ENCODE assay signal across 30 mouse cellular contexts in the genomic region with DNA sequence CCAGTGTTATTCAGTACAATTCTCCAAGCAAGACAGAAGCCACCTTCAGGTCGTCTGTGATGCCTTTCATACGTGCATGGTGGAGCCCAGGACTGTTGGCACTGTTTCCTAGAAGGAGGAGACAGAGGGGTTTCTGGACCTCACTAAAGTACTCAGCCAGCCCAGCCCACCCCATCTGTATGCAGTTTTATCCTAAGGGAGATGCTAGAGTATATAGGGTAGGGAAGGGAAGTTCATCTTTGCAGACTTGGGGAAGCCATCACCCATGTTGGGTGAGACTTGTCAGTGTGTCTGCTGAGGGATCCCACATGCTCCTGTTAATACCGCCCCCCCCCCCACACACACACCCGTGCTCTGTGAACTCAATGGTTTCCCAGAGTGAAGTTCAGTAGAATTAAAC. TPM values are rescaled to one million over a fixed set of nuclear protein-coding genes. Genes with fewer than 3 reads are reported as not detected.
DNase-seq lines count a peak whose midpoint lies in the region; ATAC-seq and TF ChIP-seq lines count a peak whose summit lies in the region.
"Had no signal": no experiment of that assay in that cellular context is flagged by ENCODE, and none has a peak within 500 bp of the region (broad histone marks: within the 10 kb centered on the region; RNA-seq: fewer than 3 reads in every experiment).

No protein-coding gene starts in this region.

- no peak overlapping the region for H3K4me2 ChIP-seq in intestine, embryonic 14.5 days (ENCODE audit: low read length)
- H3K4me2 ChIP-seq in intestine, postnatal 0 days (replicated peaks; ENCODE audit: low read depth), result no peak overlapping the region
- H3K4me2 ChIP-seq in lung, embryonic 16.5 days (ENCODE audit: low read depth, low read length), result no peak overlapping the region
- H3K4me2 ChIP-seq in intestine, embryonic 16.5 days (ENCODE audit: low read depth, low read length), result no peak overlapping the region
- no peak overlapping the region for H3K4me2 ChIP-seq in neural tube, embryonic 15.5 days
- H3K4me2 ChIP-seq: embryonic facial prominence, embryonic 12.5 days; embryonic facial prominence, embryonic 15.5 days; heart, embryonic 12.5 days; heart, embryonic 15.5 days; hindbrain, embryonic 13.5 days had no signal

- no peak for TF ChIP-seq CTCF in intestine, postnatal 0 days (IDR thresholded peaks at IDR 0.05; ENCODE audit: low read depth)

- 36% methylated on average over 4 of the region's 4 CpGs for WGBS in intestine, embryonic 14.5 days
- WGBS in intestine, postnatal 0 days, result 47% methylated on average over 4 of the region's 4 CpGs
- 42% methylated on average over 4 of the region's 4 CpGs for WGBS in lung, embryonic 16.5 days
- WGBS in intestine, embryonic 16.5 days, result 40% methylated on average over 4 of the region's 4 CpGs
- WGBS in neural tube, embryonic 15.5 days, result 70% methylated on average over 4 of the region's 4 CpGs

- no peaks in the 10 kb centered on the region for H3K36me3 ChIP-seq in intestine, embryonic 14.5 days (ENCODE audit: control insufficient read depth, insufficient read depth, low read length)
- no peaks in the 10 kb centered on the region for H3K36me3 ChIP-seq in intestine, postnatal 0 days (ENCODE audit: control insufficient read depth, insufficient read depth)
- H3K36me3 ChIP-seq in lung, embryonic 16.5 days (ENCODE audit: control insufficient read depth, insufficient read depth, low read length), result no peaks in the 10 kb centered on the region
- no peaks in the 10 kb centered on the region for H3K36me3 ChIP-seq in intestine, embryonic 16.5 days (ENCODE audit: control insufficient read depth, insufficient read depth, low read length)
- H3K36me3 ChIP-seq in neural tube, embryonic 15.5 days, result no peaks in the 10 kb centered on the region
- H3K36me3 ChIP-seq: embryonic facial prominence, embryonic 12.5 days; embryonic facial prominence, embryonic 15.5 days; heart, embryonic 12.5 days; heart, embryonic 15.5 days; hindbrain, embryonic 10.5 days; hindbrain, embryonic 13.5 days had no signal

- peak overlapping the region; percentile 55; the same call in 1 of the 2 replicates for H3K27ac ChIP-seq in intestine, embryonic 14.5 days (ENCODE audit: low read depth)
- no peak overlapping the region for H3K27ac ChIP-seq in intestine, postnatal 0 days (ENCODE audit: low read depth, low read length)
- no peak overlapping the region for H3K27ac ChIP-seq in lung, embryonic 16.5 days (ENCODE audit: low read length)
- H3K27ac ChIP-seq in intestine, embryonic 16.5 days (ENCODE audit: low read length), result 0 out of 2 replicates have a peak overlapping the region, but pooled peaks have one; percentile 4
- no peak overlapping the region for H3K27ac ChIP-seq in neural tube, embryonic 15.5 days (replicated peaks)
- H3K27ac ChIP-seq: embryonic facial prominence, embryonic 12.5 days; embryonic facial prominence, embryonic 15.5 days; gastrocnemius, adult 2 months; heart, adult 2 months; heart, embryonic 15.5 days; hindbrain, embryonic 10.5 days; hindbrain, embryonic 13.5 days had no signal

- H3K4me3 ChIP-seq in intestine, embryonic 14.5 days (ENCODE audit: low read depth, low read length), result no peak overlapping the region
- H3K4me3 ChIP-seq in intestine, postnatal 0 days (ENCODE audit: low read depth, low read length), result no peak overlapping the region
- no peak overlapping the region for H3K4me3 ChIP-seq in lung, embryonic 16.5 days (ENCODE audit: low read length)
- H3K4me3 ChIP-seq in intestine, embryonic 16.5 days (ENCODE audit: low read length), result no peak overlapping the region
- no peak overlapping the region for H3K4me3 ChIP-seq in neural tube, embryonic 15.5 days (replicated peaks)
- H3K4me3 ChIP-seq: embryonic facial prominence, embryonic 12.5 days; embryonic facial prominence, embryonic 15.5 days; gastrocnemius, adult 2 months; heart, adult 2 months; heart, embryonic 12.5 days; heart, embryonic 15.5 days; hindbrain, embryonic 10.5 days; hindbrain, embryonic 13.5 days had no signal

- no peaks in the 10 kb centered on the region for H3K9me3 ChIP-seq in intestine, embryonic 14.5 days (ENCODE audit: control insufficient read depth, low read length)
- H3K9me3 ChIP-seq in intestine, postnatal 0 days (ENCODE audit: control insufficient read depth), result no peaks in the 10 kb centered on the region
- no peaks in the 10 kb centered on the region for H3K9me3 ChIP-seq in lung, embryonic 16.5 days (ENCODE audit: control insufficient read depth, low read length)
- no peaks in the 10 kb centered on the region for H3K9me3 ChIP-seq in intestine, embryonic 16.5 days (ENCODE audit: control insufficient read depth, low read length)
- H3K9me3 ChIP-seq in neural tube, embryonic 15.5 days (replicated peaks), result no peaks in the 10 kb centered on the region
- H3K9me3 ChIP-seq: embryonic facial prominence, embryonic 12.5 days; embryonic facial prominence, embryonic 15.5 days; heart, embryonic 12.5 days; heart, embryonic 15.5 days; hindbrain, embryonic 13.5 days had no signal

- H3K27me3 ChIP-seq in intestine, embryonic 14.5 days (replicated peaks; ENCODE audit: control insufficient read depth, insufficient read depth, low read length), result no peaks in the 10 kb centered on the region
- H3K27me3 ChIP-seq in intestine, postnatal 0 days (replicated peaks; ENCODE audit: control insufficient read depth, insufficient read depth, low read length), result no peaks in the 10 kb centered on the region
- H3K27me3 ChIP-seq in lung, embryonic 16.5 days (ENCODE audit: control insufficient read depth, insufficient read depth, low read depth, low read length), result no peaks in the 10 kb centered on the region
- no peaks in the 10 kb centered on the region for H3K27me3 ChIP-seq in intestine, embryonic 16.5 days (replicated peaks; ENCODE audit: control insufficient read depth, insufficient read depth, low read length)
- no peaks in the 10 kb centered on the region for H3K27me3 ChIP-seq in neural tube, embryonic 15.5 days (replicated peaks)
- H3K27me3 ChIP-seq: embryonic facial prominence, embryonic 12.5 days; embryonic facial prominence, embryonic 15.5 days; heart, embryonic 15.5 days had no signal

- DNase-seq in intestine, embryonic 14.5 days (ENCODE audit: low spot score), result no peak
- no peak for DNase-seq in lung, postnatal 10 days
- DNase-seq: adrenal gland, adult 2 months; adrenal gland, postnatal 14 days; cerebellum, adult 11 months; cerebellum, adult 2 months; cerebellum, adult 9-11 months; cerebellum, postnatal 25 days; forebrain, postnatal 0 days; gastrocnemius, adult 2 months; gastrocnemius, postnatal 14 days; heart, adult 2 months; heart, postnatal 10 days; heart, postnatal 36 days had no signal

- no peak for ATAC-seq in intestine, embryonic 14.5 days (replicated peaks; ENCODE audit: low FRiP score, low TSS enrichment, low read depth)
- no peak for ATAC-seq in intestine, postnatal 0 days
- peak; percentile 49; the same call in 1 of the 2 replicates for ATAC-seq in lung, embryonic 16.5 days (ENCODE audit: low read depth)
- no peak; the same call in 1 of the 2 replicates for ATAC-seq in intestine, embryonic 16.5 days
- no peak for ATAC-seq in neural tube, embryonic 15.5 days (ENCODE audit: low FRiP score)
- ATAC-seq: CD4-positive, CD25-positive, alpha-beta regulatory T cell, adult 4 months; forebrain, embryonic 14.5 days; forebrain, postnatal 0 days; hindbrain, embryonic 16.5 days had no signal

- no peak overlapping the region for H3K9ac ChIP-seq in intestine, embryonic 14.5 days (ENCODE audit: low read length)
- H3K9ac ChIP-seq in intestine, postnatal 0 days (ENCODE audit: low read depth, low read length), result no peak overlapping the region
- H3K9ac ChIP-seq in lung, embryonic 16.5 days (ENCODE audit: low read length), result no peak overlapping the region
- H3K9ac ChIP-seq in intestine, embryonic 16.5 days (ENCODE audit: low read depth, low read length), result no peak overlapping the region
- H3K9ac ChIP-seq in neural tube, embryonic 15.5 days (replicated peaks), result no peak overlapping the region
- H3K9ac ChIP-seq: embryonic facial prominence, embryonic 12.5 days; embryonic facial prominence, embryonic 15.5 days; forebrain, postnatal 0 days; heart, embryonic 12.5 days; heart, embryonic 15.5 days; hindbrain, embryonic 13.5 days had no signal

- H3K4me1 ChIP-seq in intestine, embryonic 14.5 days (replicated peaks; ENCODE audit: control insufficient read depth, insufficient read depth, low read length), result peaks cover 22% of the 10 kb centered on the region
- no peaks in the 10 kb centered on the region; the same call in 1 of the 2 replicates for H3K4me1 ChIP-seq in intestine, postnatal 0 days (replicated peaks; ENCODE audit: control insufficient read depth, insufficient read depth, low read length)
- peaks cover 3% of the 10 kb centered on the region; the same call in 1 of the 2 replicates for H3K4me1 ChIP-seq in lung, embryonic 16.5 days (replicated peaks; ENCODE audit: control insufficient read depth, insufficient read depth, low read length)
- no peaks in the 10 kb centered on the region; the same call in 1 of the 2 replicates for H3K4me1 ChIP-seq in intestine, embryonic 16.5 days (ENCODE audit: control insufficient read depth, insufficient read depth, low read length)
- no peaks in the 10 kb centered on the region for H3K4me1 ChIP-seq in neural tube, embryonic 15.5 days
- H3K4me1 ChIP-seq: embryonic facial prominence, embryonic 12.5 days; embryonic facial prominence, embryonic 15.5 days; heart, embryonic 12.5 days; heart, embryonic 15.5 days; hindbrain, embryonic 10.5 days; hindbrain, embryonic 13.5 days had no signal

RNA-seq across cellular contexts. Expression of a gene that starts 13.1 kb away (rescaled TPM):
- not detected in 2 replicates for polyA plus RNA-seq in intestine, embryonic 14.5 days (2014; fragmentation: Nextera tagmentation; extraction: Ambion mirVana)
- not detected in 2 replicates for polyA plus RNA-seq in intestine, postnatal 0 days (2015; fragmentation: Nextera tagmentation; extraction: Ambion mirVana)
- polyA plus RNA-seq in lung, embryonic 16.5 days (2015; fragmentation: Nextera tagmentation; extraction: Ambion mirVana), result not detected in 2 replicates
- 0.06 TPM in 1 of 2 replicates, not detected in the other for polyA plus RNA-seq in intestine, embryonic 16.5 days (2015; fragmentation: Nextera tagmentation; extraction: Ambion mirVana)
- polyA plus RNA-seq in neural tube, embryonic 15.5 days (2015; fragmentation: Nextera tagmentation; extraction: Ambion mirVana), result not detected in 2 replicates
- polyA plus RNA-seq: adrenal gland, adult 2 months; C2C12; CD4-positive, CD25-positive, alpha-beta regulatory T cell, adult 4 months; cerebellum, adult 2 months; embryonic facial prominence, embryonic 12.5 days; embryonic facial prominence, embryonic 15.5 days; forebrain, embryonic 11.5 days; forebrain, embryonic 14.5 days; forebrain, postnatal 0 days; frontal cortex, adult 2 months; heart, embryonic 12.5 days; heart, embryonic 15.5 days; hindbrain, embryonic 10.5 days; hindbrain, embryonic 13.5 days; hindbrain, embryonic 16.5 days had no signal

RNA-seq across cellular contexts. Expression of a gene that starts 27.8 kb away (rescaled TPM):
- 24.5 and 26.9 TPM in 2 replicates for polyA plus RNA-seq in intestine, embryonic 14.5 days (2014; fragmentation: Nextera tagmentation; extraction: Ambion mirVana)
- polyA plus RNA-seq in intestine, postnatal 0 days (2015; fragmentation: Nextera tagmentation; extraction: Ambion mirVana), result 4.6 and 5.3 TPM in 2 replicates
- polyA plus RNA-seq in lung, embryonic 16.5 days (2015; fragmentation: Nextera tagmentation; extraction: Ambion mirVana), result 25.1 and 26.1 TPM in 2 replicates
- 11.8 and 12.3 TPM in 2 replicates for polyA plus RNA-seq in intestine, embryonic 16.5 days (2015; fragmentation: Nextera tagmentation; extraction: Ambion mirVana)
- 82.3 and 88.9 TPM in 2 replicates for polyA plus RNA-seq in neural tube, embryonic 15.5 days (2015; fragmentation: Nextera tagmentation; extraction: Ambion mirVana)

Comparison
In these comparisons a context has a peak if more than half of its experiments do, and no peak if none do; other contexts are left out.
1. H3K27ac ChIP-seq: peak in intestine, embryonic 14.5 days (single experiment) and intestine, embryonic 16.5 days (single experiment); none in intestine, postnatal 0 days (single experiment), lung, embryonic 16.5 days (single experiment) and neural tube, embryonic 15.5 days (single experiment).